Mouse (Mus musculus) stomach, postnatal 0 days (tissue): ENCODE measurements around the gene Col23a1.

ENCODE experiments used
- CTCF ChIP-seq: IDR thresholded peaks from 2 replicates; pipeline ENCODE4 v1.5.1; 2016; ENCODE audit warnings: antibody characterized with exemption, low read depth, mild to moderate bottlenecking, moderate library complexity
- EP300 ChIP-seq: optimal IDR thresholded peaks from 2 replicates; pipeline ENCODE3; 2016; ENCODE audit warnings: antibody characterized with exemption

DNA sequence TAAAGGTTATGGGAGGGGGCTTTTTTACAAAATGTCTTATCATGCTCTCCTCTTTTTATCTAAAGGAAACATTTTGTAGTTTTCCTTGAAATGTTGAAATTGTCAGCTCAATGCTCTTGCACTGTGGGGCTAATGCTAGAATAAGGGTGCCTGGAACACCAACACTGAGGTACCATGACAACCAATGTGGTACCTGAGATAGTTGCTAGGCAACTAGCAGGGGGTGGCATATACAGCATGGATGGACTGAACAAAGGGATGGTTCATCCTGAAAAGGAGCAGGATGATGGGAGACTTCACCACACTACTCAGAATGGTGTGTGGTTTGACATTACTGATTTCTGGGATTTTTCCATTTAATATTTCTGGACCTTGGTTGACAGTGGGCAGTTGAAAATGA is 30.9 kb downstream of the Col23a1 start:
- no peak for TF ChIP-seq CTCF
- TF ChIP-seq EP300, result no peak
